Mouse (Mus musculus) retina, postnatal 7 days (tissue): Measurements from ENCODE around the gene Tmem255a.

Experiments
- DNase-seq: peaks from one replicate; pipeline ENCODE4 v3.0.0-alpha.2; 2012; ENCODE audit warnings: low read depth, low spot score

Gene Tmem255a

DNA sequence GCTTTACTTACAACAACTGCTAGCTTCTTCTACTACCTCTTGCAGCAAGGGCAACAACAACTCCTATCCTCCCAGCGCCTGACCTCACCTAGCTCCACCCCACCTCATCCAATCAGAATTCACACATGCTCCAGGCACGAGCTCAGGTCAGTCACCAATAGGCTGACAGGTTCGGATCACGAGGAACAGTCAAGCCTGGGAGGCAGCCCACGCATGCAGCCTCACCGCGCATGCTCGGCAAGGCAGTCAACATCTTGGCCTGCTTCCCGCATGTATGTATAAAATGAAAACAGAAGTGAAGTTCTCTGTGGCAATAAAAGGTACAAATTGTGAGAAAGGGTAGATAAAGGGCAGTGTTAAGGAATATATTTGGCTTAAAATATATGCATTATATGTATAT is 86.2 kb downstream of the Tmem255a start:
- DNase-seq: no peak

DNA sequence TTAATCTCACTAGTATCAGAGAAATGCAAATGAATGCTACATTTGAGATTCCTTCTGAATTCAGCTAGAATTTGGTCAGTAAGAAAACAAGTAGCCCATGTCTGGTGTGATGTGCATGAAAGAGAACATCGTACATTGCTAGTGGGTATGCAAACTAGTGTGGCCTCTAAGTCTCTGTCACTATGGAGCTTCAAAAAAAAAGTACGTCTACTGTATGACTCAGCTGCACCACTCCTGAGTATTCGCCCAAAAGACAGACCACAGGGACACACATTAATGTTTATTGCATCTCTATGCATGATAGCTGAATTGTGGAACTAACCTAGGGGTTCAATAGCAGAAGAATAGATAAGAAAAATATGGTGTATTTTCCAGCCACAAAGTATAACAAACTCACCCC is 86.9 kb downstream of the Tmem255a start:
- no peak for DNase-seq

DNA sequence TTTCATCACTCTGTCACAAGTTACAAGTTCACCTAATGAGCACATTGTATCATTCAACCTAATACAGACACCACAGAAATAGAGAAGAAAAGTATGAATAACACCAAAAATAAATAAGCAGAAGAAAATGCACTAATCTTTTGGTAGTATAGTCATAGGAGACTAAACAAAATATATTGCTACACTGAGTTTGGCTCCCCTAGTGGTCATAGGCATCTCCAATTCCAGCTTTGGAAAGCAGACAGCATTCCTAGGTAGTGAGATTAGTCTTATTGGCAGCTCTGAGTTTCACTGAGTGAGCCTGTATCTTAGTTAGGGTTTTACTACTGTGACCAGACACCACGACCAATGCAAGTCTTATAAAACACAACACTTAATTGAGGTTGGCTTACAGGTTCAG is 93.1 kb downstream of the Tmem255a start:
- no peak for DNase-seq
